Mouse (Mus musculus) forebrain, embryonic 11.5 days (tissue): ENCODE measurements around the gene Ryr1. TPM values are rescaled to one million over a fixed set of nuclear protein-coding genes. Genes with fewer than 3 reads are reported as not detected.
"Not testable (repeated sequence)": the region's sequence is repeated elsewhere in the genome, so short reads cannot be mapped to it uniquely, and the experiment has no call there.

Source experiments
- ATAC-seq: fragments of 200-750 bp; cut with Nextera tagmentation; replicated peaks from 2 replicates; pipeline ENCODE4 v1.8.0; 2017; ENCODE audit warnings: moderate TSS enrichment; ENCODE audit not compliant: low FRiP score
- DNase-seq: peaks from one replicate; pipeline ENCODE4 v3.0.0-alpha.2; 2017; ENCODE audit warnings: low spot score
- H3K27ac ChIP-seq: fragments of 300-500 bp; sonication (generic); 2 replicates; pipeline ENCODE4 v1.5.1; 2014; ENCODE audit warnings: low read depth, low read length
- H3K27me3 ChIP-seq: fragments of 300-500 bp; sonication (generic); 2 replicates; pipeline ENCODE4 v1.6.1; 2014; ENCODE audit warnings: mild to moderate bottlenecking, low read length, mixed read lengths; ENCODE audit not compliant: control insufficient read depth, insufficient read depth
- H3K36me3 ChIP-seq: fragments of 300-500 bp; sonication (generic); 2 replicates; pipeline ENCODE4 v1.6.1; 2014; ENCODE audit warnings: mild to moderate bottlenecking, low read length, moderate library complexity, mixed read lengths; ENCODE audit not compliant: control insufficient read depth, insufficient read depth
- H3K4me1 ChIP-seq: fragments of 300-500 bp; sonication (generic); replicated peaks from 2 replicates; pipeline ENCODE4 v1.6.1; 2014; ENCODE audit warnings: low read length, mixed read lengths; ENCODE audit not compliant: control insufficient read depth, insufficient read depth
- H3K4me2 ChIP-seq: fragments of 300-500 bp; sonication (generic); 2 replicates; pipeline ENCODE4 v1.6.1; 2014; ENCODE audit warnings: low read depth, mild to moderate bottlenecking, low read length, moderate library complexity, mixed read lengths; ENCODE audit not compliant: severe bottlenecking
- H3K4me3 ChIP-seq: fragments of 300-500 bp; sonication (generic); 2 replicates; pipeline ENCODE4 v1.5.1; 2014; ENCODE audit warnings: low read depth, low read length
- H3K9ac ChIP-seq: fragments of 300-500 bp; sonication (generic); 2 replicates; pipeline ENCODE4 v1.6.1; 2014; ENCODE audit warnings: low read length
- H3K9me3 ChIP-seq: fragments of 300-500 bp; sonication (generic); 2 replicates; pipeline ENCODE4 v1.6.1; 2016; ENCODE audit warnings: low read length, mixed read lengths; ENCODE audit not compliant: control insufficient read depth
- WGBS: fragments of 180-500 bp; shearing (Covaris S2); extraction: QIAGEN DNeasy Blood & Tissue Kit; methylation state at CpG from one replicate; pipeline ENCODE4 v1.1.7; 2014; 5-methylcytosine and 5-hydroxymethylcytosine counted together
- polyA plus RNA-seq: library from polyadenylated mRNA; unstranded; fragments of >200 nt; fragmentation: Nextera tagmentation; extraction: Ambion mirVana; gene quantifications from 2 replicates; pipeline ENCODE4 v1.2.1, GENCODE M21; 2014

The Ryr1 gene
- polyA plus RNA-seq, 1 experiment from 2014 or later, result 1.2 TPM

DNA sequence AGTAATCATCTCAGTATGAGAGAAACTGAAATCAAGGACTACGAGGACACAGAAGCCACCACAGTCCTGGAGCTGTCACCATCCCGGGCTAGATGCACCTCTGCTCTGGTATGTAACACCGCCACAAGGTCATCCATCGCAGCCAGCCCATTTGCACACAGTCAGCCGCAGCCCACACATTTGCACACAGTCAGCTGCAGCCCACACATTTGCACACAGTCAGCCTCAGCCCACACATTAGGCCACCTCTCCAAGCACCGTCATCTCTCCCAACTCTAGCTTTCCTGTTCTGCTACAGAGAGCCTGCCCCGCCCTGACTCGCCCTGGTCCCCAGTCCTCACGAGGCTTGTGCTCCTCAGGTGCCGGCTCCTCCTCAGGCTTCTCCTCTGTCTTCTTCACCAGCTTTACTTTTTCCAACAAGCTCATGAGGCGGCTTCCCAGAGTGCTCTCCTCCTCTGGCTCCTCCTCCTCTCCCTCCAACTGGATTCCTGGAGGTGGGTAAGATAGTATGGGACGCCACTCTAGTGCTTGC is 45.5 kb downstream of the Ryr1 start:
- no peaks in the 10 kb centered on the region for H3K9me3 ChIP-seq
- ATAC-seq (no peak), DNase-seq (no peak)
- no peak overlapping the region for H3K9ac ChIP-seq
- no peak overlapping the region for H3K27ac ChIP-seq
- no peaks in the 10 kb centered on the region for H3K4me1 ChIP-seq
- WGBS, result 78% methylated on average over 12 of the region's 12 CpGs
- H3K36me3 ChIP-seq, result no peaks in the 10 kb centered on the region
- no peak overlapping the region for H3K4me3 ChIP-seq
- no peak overlapping the region for H3K4me2 ChIP-seq
- no peaks in the 10 kb centered on the region for H3K27me3 ChIP-seq

DNA sequence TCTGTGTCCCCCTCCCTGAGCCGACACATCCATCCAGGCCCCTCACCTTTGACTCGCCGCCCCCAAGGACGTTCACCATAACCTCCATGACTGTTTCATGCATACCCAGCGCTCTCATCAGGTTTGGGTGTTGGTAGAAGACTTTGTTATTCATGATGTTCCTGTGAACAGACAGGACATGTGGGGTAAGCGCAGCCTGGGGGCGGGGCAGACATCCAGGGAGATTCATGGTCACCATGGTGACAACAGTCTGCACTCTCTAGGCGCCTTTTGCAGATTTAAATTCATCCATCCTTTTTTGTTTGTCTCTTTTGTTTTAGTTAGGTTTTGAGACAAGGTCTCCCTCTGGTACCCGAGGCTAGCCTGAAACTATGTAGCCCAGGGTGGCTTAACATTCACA is 48.0 kb downstream of the Ryr1 start:
- Histone ChIP-seq H3K27me3 (no peaks in the 10 kb centered on the region), H3K4me1 (0 out of 2 replicates have a peak, but pooled peaks cover 3% of the 10 kb centered on the region), H3K27ac (no peak overlapping the region), H3K9me3 (no peaks in the 10 kb centered on the region), H3K4me2 (no peak overlapping the region), H3K4me3 (no peak overlapping the region), H3K36me3 (no peaks in the 10 kb centered on the region), H3K9ac (no peak overlapping the region)
- WGBS, result 86% methylated on average over 9 of the region's 9 CpGs
- DNase-seq, result no peak
- no peak for ATAC-seq

DNA sequence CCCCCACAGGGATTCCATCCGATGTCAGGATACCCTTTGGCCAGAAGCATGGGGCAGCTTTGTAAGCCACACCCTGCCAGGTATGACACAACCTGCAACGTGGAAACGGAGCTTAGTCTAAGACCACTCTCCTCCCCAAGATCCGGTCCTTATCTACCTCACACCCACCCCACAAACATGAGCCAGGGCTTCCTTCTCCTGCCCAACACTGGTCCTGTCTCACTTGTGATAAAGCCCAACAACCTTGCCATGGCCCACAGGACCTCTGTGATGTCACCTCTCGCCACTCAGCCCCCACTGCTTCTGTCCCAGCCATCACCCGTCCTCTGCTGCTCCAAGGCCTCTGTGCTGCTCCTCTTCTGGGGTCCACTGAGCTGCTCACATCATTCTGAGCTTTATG is 49.8 kb downstream of the Ryr1 start:
- 80% methylated on average over 6 of the region's 6 CpGs for WGBS
- no peak for ATAC-seq

DNA sequence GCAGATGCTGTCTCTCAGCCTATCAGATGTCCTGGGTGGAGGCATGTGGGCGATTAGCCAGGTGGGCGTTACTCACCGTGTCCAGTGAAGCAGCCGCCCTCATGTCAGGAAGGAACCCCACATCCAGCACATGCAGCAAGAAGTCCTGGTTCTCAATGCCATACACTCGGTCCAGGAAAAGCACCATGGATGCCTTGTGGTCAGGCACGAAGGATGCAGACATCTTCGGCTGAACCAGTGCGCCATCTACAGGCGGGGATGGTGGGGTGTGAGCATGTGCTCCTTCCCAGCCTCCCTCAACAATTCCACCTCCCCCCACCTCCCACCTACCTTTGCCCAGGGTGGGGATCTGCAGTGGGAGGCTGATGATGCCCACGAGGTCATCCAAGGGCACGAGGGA is 52.3 kb downstream of the Ryr1 start:
- Histone ChIP-seq H3K9ac (no peak overlapping the region), H3K4me2 (peak overlapping the region; percentile 78; the same call in 1 of the 2 replicates), H3K27ac (no peak overlapping the region), H3K4me1 (peaks cover 7% of the 10 kb centered on the region; the same call in 1 of the 2 replicates), H3K9me3 (no peaks in the 10 kb centered on the region), H3K4me3 (no peak overlapping the region), H3K27me3 (peaks cover 2% of the 10 kb centered on the region; the same call in 1 of the 2 replicates), H3K36me3 (no peaks in the 10 kb centered on the region)
- 43% methylated on average over 11 of the region's 11 CpGs for WGBS
- ATAC-seq (no peak), DNase-seq (peak; percentile 82)

More for the DNA sequence above, 49.8 kb downstream of the Ryr1 start:
- peaks cover 7% of the 10 kb centered on the region; the same call in 1 of the 2 replicates for H3K4me1 ChIP-seq
- H3K36me3 ChIP-seq, result no peaks in the 10 kb centered on the region
- no peak for DNase-seq
- H3K4me3 ChIP-seq, result no peak overlapping the region
- H3K27ac ChIP-seq, result no peak overlapping the region
- no peak overlapping the region for H3K4me2 ChIP-seq
- H3K9me3 ChIP-seq, result no peaks in the 10 kb centered on the region
- 0 out of 2 replicates have a peak, but pooled peaks cover 2% of the 10 kb centered on the region for H3K27me3 ChIP-seq
- no peak overlapping the region for H3K9ac ChIP-seq

DNA sequence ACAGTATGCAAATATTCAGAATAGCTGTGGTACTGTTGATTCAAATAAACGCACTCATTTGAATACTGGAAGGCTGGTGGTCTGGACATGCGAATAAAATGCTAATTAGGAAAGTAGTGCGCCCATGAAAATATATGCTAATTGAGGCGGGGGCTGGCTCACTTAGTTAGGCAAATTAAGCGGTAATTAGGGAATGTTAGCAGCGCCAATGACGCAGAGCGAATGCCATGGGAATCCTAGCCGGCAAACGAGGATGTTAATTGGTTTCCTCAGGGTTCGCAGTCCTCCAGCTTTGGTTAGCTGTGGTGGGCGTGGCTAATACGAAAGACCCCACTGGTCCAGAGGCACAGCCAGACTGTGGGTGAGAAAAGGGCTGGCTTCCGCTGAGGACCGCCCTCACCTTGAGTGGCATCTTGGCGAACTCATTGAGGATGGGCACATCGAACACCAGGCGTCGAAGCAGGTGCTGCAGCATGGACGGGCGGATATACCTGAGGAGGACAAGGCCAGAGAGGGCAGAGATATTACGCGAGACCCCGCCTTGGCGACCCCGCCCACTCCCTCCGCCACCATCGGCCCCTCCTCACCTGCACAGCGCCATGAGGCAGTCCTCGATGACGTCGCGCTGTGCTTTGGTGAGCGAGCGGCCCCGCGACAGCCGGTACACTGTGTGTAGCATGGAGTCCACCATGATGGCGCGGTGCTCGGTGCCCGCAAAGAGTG is 53.6 kb downstream of the Ryr1 start:
- DNase-seq (peak; percentile 90), ATAC-seq (peak; percentile 92)
- peak overlapping the region; percentile 38 for H3K4me3 ChIP-seq
- H3K27ac ChIP-seq, result peak overlapping the region; percentile 74
- H3K27me3 ChIP-seq, result peaks cover 4% of the 10 kb centered on the region; the same call in 1 of the 2 replicates
- no peaks in the 10 kb centered on the region for H3K9me3 ChIP-seq
- H3K4me1 ChIP-seq, result peaks cover 7% of the 10 kb centered on the region; the same call in 1 of the 2 replicates
- peak overlapping the region; percentile 55 for H3K9ac ChIP-seq
- WGBS, result 3% methylated on average over 42 of the region's 42 CpGs
- H3K4me2 ChIP-seq, result peak overlapping the region; percentile 78
- no peaks in the 10 kb centered on the region for H3K36me3 ChIP-seq

DNA sequence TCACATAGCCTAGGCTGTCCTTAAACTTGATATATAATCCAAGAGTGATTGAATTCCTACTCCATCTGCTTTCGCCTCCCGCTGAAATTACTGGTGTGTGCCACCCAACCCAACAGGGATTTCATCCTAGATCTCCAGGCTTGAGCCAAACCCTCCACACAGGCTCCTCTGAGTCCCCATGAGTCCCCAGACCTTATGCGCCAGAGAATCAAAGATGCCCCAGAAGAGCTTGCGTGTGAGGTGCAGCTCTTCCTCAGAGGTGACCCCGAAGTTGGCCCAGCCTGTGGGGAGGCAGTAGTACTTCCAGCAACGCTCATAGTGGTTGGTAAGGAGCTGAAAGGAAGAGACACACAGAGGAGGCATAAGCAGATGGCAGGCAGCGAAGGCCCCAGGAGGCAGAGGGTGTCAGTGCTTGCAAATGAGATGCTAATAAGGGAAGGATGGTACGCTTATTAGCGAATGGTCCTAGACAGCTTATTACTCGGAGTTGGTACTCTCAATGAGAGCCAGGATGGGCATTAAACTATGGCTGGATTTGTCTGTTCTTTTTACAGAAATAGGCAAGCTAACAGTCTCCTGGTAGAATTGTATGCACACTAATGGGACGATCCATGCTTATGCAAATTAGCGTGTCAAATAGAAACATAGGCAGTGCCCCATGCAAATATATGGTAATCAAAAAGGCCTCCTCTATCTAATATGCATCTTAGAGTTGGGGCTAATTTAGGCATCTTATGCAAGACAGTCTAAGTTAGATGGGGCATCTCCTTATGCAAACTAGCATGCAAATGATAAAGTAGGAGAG is 54.4 kb downstream of the Ryr1 start:
- Histone ChIP-seq H3K4me1 (peaks cover 7% of the 10 kb centered on the region; the same call in 1 of the 2 replicates), H3K9ac (no peak overlapping the region), H3K4me3 (peak overlapping the region; percentile 38; the same call in 1 of the 2 replicates), H3K4me2 (peak overlapping the region; percentile 78; the same call in 1 of the 2 replicates), H3K9me3 (no peaks in the 10 kb centered on the region), H3K36me3 (no peaks in the 10 kb centered on the region), H3K27ac (peak overlapping the region; percentile 74), H3K27me3 (peaks cover 4% of the 10 kb centered on the region; the same call in 1 of the 2 replicates)
- ATAC-seq (peak; percentile 79), DNase-seq (peak; percentile 76)
- WGBS, result 65% methylated on average over 12 of the region's 12 CpGs

DNA sequence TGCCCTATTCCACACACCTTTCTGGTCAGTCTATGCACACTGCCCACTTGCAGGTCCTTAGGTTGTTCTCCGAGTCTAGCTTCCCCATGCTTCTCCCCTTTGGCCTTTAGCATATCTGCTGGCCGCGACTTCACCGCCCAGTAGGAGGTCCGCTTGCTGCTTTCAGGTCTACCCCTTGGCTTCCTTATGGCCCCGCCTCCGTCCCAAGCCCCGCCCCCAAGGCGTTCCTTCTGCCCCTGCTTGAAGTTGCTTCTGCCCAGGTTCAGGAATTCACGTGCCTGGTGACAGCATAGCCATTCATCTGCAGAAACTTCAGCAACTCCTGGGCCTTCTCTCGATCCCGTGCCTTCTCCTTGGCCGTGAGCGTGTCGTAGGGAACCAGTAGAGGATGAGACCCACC is 57.2 kb downstream of the Ryr1 start:
- H3K9ac ChIP-seq, result no peak overlapping the region
- peaks cover 7% of the 10 kb centered on the region; the same call in 1 of the 2 replicates for H3K4me1 ChIP-seq
- H3K4me3 ChIP-seq, result no peak overlapping the region
- ATAC-seq (no peak), DNase-seq (no peak)
- WGBS, result 9% methylated on average over 15 of the region's 15 CpGs
- H3K9me3 ChIP-seq, result no peaks in the 10 kb centered on the region
- no peak overlapping the region for H3K4me2 ChIP-seq
- H3K36me3 ChIP-seq, result no peaks in the 10 kb centered on the region
- H3K27me3 ChIP-seq, result peaks cover 4% of the 10 kb centered on the region; the same call in 1 of the 2 replicates
- H3K27ac ChIP-seq, result no peak overlapping the region

DNA sequence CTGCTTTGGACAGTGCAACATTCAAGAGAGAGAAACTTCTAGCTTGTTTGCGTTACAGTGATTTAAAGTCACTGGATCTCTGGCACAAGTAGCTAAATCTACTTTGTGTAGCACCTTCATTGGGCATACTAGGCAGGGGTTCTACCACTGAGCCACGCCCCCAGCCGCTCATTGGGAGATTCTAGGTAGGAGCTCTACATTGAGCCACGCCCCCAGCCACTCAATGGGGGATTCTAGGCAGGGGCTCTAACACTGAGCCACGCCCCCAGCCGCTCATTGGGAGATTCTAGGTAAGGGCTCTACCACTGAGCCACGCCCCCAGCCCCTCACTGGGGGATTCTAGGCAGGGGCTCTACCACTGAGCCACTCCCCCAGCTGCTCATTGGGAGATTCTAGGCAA is 61.5 kb downstream of the Ryr1 start:
- WGBS, result 66% methylated on average over 7 of the region's 7 CpGs
- H3K4me2 ChIP-seq, H3K36me3 ChIP-seq, H3K9ac ChIP-seq, DNase-seq, H3K27ac ChIP-seq, H3K4me1 ChIP-seq, H3K27me3 ChIP-seq, H3K9me3 ChIP-seq, H3K4me3 ChIP-seq, ATAC-seq: not testable (repeated sequence)
